Mouse (Mus musculus): Measurements from ENCODE around the gene Fam192a.

GRCm38 (mm10) chr8:94564421-94564820, 37.4 kb downstream of the Fam192a start:
- TF ChIP-seq EP300 (IDR thresholded peaks at IDR 0.05; ENCODE audit: insufficient read depth, low read depth, low read length) (no peak), CTCF (IDR thresholded peaks at IDR 0.05) (no peak), POLR2A (IDR thresholded peaks at IDR 0.05; ENCODE audit: insufficient read depth, low read depth, low read length) (no peak)
